Mouse (Mus musculus) forebrain, embryonic 14.5 days (tissue): ENCODE measurements around the gene Elmod3. TPM values are rescaled to one million over a fixed set of nuclear protein-coding genes. Genes with fewer than 3 reads are reported as not detected.

ENCODE experiments used
- ATAC-seq: fragments of 200-750 bp; cut with Nextera tagmentation; 2 replicates; pipeline ENCODE4 v1.8.0; 2017; ENCODE audit warnings: mild to moderate bottlenecking, moderate library complexity
- DNase-seq: peaks from one replicate; pipeline ENCODE4 v3.0.0-alpha.2; 2015; ENCODE audit warnings: low spot score
- H3K27ac ChIP-seq: fragments of 300-500 bp; sonication (generic); 2 replicates; pipeline ENCODE4 v1.5.1; 2014; ENCODE audit warnings: low read depth, mild to moderate bottlenecking, control low read depth, low read length, moderate library complexity
- H3K27me3 ChIP-seq: fragments of 300-500 bp; sonication (generic); replicated peaks from 2 replicates; pipeline ENCODE4 v1.6.1; 2014; ENCODE audit warnings: low read length, control low read depth, mixed read lengths; ENCODE audit not compliant: control insufficient read depth, insufficient read depth
- H3K36me3 ChIP-seq: fragments of 300-500 bp; sonication (generic); 2 replicates; pipeline ENCODE4 v1.6.1; 2014; ENCODE audit warnings: low read length, control low read depth; ENCODE audit not compliant: control insufficient read depth, insufficient read depth
- H3K4me1 ChIP-seq: fragments of 300-500 bp; sonication (generic); 2 replicates; pipeline ENCODE4 v1.6.1; 2014; ENCODE audit warnings: antibody characterized with exemption, low read length, control low read depth; ENCODE audit not compliant: control insufficient read depth, insufficient read depth
- H3K4me2 ChIP-seq: fragments of 300-500 bp; sonication (generic); 2 replicates; pipeline ENCODE4 v1.6.1; 2014; ENCODE audit warnings: mild to moderate bottlenecking, control low read depth, low read length
- H3K4me3 ChIP-seq: fragments of 300-500 bp; sonication (generic); 2 replicates; pipeline ENCODE4 v1.5.1; 2014; ENCODE audit warnings: low read depth, low read length, control low read depth
- H3K9ac ChIP-seq: fragments of 300-500 bp; sonication (generic); 2 replicates; pipeline ENCODE4 v1.6.1; 2014; ENCODE audit warnings: mild to moderate bottlenecking, low read length, control low read depth, moderate library complexity
- H3K9me3 ChIP-seq: fragments of 300-500 bp; sonication (generic); replicated peaks from 2 replicates; pipeline ENCODE4 v1.6.1; 2016; ENCODE audit warnings: low read length, control low read depth, mixed read lengths; ENCODE audit not compliant: control insufficient read depth
- WGBS: fragments of 180-500 bp; shearing (Covaris S2); extraction: QIAGEN DNeasy Blood & Tissue Kit; methylation state at CpG from one replicate; pipeline ENCODE4 v1.1.7; 2014; 5-methylcytosine and 5-hydroxymethylcytosine counted together
- polyA plus RNA-seq: library from polyadenylated mRNA; unstranded; fragments of >200 nt; fragmentation: Nextera tagmentation; extraction: Ambion mirVana; gene quantifications from 2 replicates; pipeline ENCODE4 v1.2.1, GENCODE M21; 2014

Elmod3 gene
- polyA plus RNA-seq, 1 experiment from 2014 or later, result 19.2 TPM

- H3K27ac ChIP-seq, result no peak overlapping the region
- no peak overlapping the region for H3K4me3 ChIP-seq
- peaks cover 20% of the 10 kb centered on the region for H3K4me1 ChIP-seq
- no peak overlapping the region for H3K9ac ChIP-seq
- no peaks in the 10 kb centered on the region for H3K27me3 ChIP-seq
- DNase-seq (no peak), ATAC-seq (no peak)
- 65% methylated on average over 4 of the region's 4 CpGs for WGBS
- no peaks in the 10 kb centered on the region for H3K36me3 ChIP-seq
- H3K9me3 ChIP-seq, result no peaks in the 10 kb centered on the region
- H3K4me2 ChIP-seq, result no peak overlapping the region
Observed at GRCm38 (mm10) chr6:72523222-72523621, 75.0 kb downstream of the Elmod3 start.

GRCm38 (mm10) chr6:72522288-72522687 lies 75.9 kb downstream of the Elmod3 start:
- no peak overlapping the region for H3K4me2 ChIP-seq
- no peaks in the 10 kb centered on the region for H3K36me3 ChIP-seq
- no peak overlapping the region for H3K9ac ChIP-seq
- H3K9me3 ChIP-seq, result no peaks in the 10 kb centered on the region
- peaks cover 20% of the 10 kb centered on the region for H3K4me1 ChIP-seq
- 92% methylated on average over 5 of the region's 5 CpGs for WGBS
- H3K27me3 ChIP-seq, result no peaks in the 10 kb centered on the region
- no peak overlapping the region for H3K4me3 ChIP-seq
- ATAC-seq (no peak), DNase-seq (no peak)
- H3K27ac ChIP-seq, result no peak overlapping the region

GRCm38 (mm10) chr6:72521607-72522006 lies 76.6 kb downstream of the Elmod3 start, which contains the start of gene Sh2d6:
Gene Sh2d6 (minus strand): TSS chr6:72521707.
- Histone ChIP-seq H3K9me3 (no peaks in the 10 kb centered on the region), H3K36me3 (no peaks in the 10 kb centered on the region), H3K27ac (peak within 1 kb of the TSS; percentile 94), H3K4me3 (no peak within 1 kb of the TSS), H3K27me3 (no peaks in the 10 kb centered on the region), H3K9ac (no peak within 1 kb of the TSS), H3K4me2 (no peak within 1 kb of the TSS), H3K4me1 (peaks cover 20% of the 10 kb centered on the region)
- WGBS, result 89% methylated on average over 5 of the region's 5 CpGs
- ATAC-seq (no peak), DNase-seq (no peak)

- ATAC-seq, result no peak
- WGBS, result 94% methylated on average over 5 of the region's 5 CpGs
- no peak overlapping the region for H3K4me3 ChIP-seq
Observed at GRCm38 (mm10) chr6:72520904-72521303, 77.3 kb downstream of the Elmod3 start.

GRCm38 (mm10) chr6:72519892-72520663 lies 78.1 kb downstream of the Elmod3 start:
- DNase-seq (peak; percentile 92), ATAC-seq (peak; percentile 85)
- no peaks in the 10 kb centered on the region for H3K36me3 ChIP-seq
- no peak overlapping the region for H3K4me3 ChIP-seq
- H3K27ac ChIP-seq, result peak overlapping the region; percentile 94
- peaks cover 20% of the 10 kb centered on the region for H3K4me1 ChIP-seq
- WGBS, result 7% methylated on average over 10 of the region's 10 CpGs
- peak overlapping the region; percentile 25; the same call in 1 of the 2 replicates for H3K9ac ChIP-seq
- peak overlapping the region; percentile 23 for H3K4me2 ChIP-seq
- no peaks in the 10 kb centered on the region for H3K9me3 ChIP-seq
- H3K27me3 ChIP-seq, result no peaks in the 10 kb centered on the region

More at GRCm38 (mm10) chr6:72520904-72521303, 77.3 kb downstream of the Elmod3 start:
- H3K4me2 ChIP-seq, result no peak overlapping the region
- peak overlapping the region; percentile 94 for H3K27ac ChIP-seq
- H3K9me3 ChIP-seq, result no peaks in the 10 kb centered on the region
- no peak overlapping the region for H3K9ac ChIP-seq
- H3K36me3 ChIP-seq, result no peaks in the 10 kb centered on the region
- DNase-seq, result no peak
- H3K27me3 ChIP-seq, result no peaks in the 10 kb centered on the region
- peaks cover 20% of the 10 kb centered on the region for H3K4me1 ChIP-seq

- Histone ChIP-seq H3K27ac (peak overlapping the region; percentile 94), H3K9me3 (no peaks in the 10 kb centered on the region), H3K4me1 (peaks cover 20% of the 10 kb centered on the region), H3K4me3 (no peak overlapping the region), H3K4me2 (peak overlapping the region; percentile 23), H3K36me3 (no peaks in the 10 kb centered on the region), H3K9ac (no peak overlapping the region), H3K27me3 (no peaks in the 10 kb centered on the region)
- ATAC-seq, result peak; percentile 42
- WGBS, result 26% methylated on average over 8 of the region's 8 CpGs
- no peak for DNase-seq
Observed at GRCm38 (mm10) chr6:72519303-72519702, 78.9 kb downstream of the Elmod3 start.

- Histone ChIP-seq H3K9ac (no peak overlapping the region), H3K4me3 (no peak overlapping the region), H3K4me1 (peaks cover 21% of the 10 kb centered on the region), H3K9me3 (no peaks in the 10 kb centered on the region), H3K4me2 (peak overlapping the region; percentile 23; the same call in 1 of the 2 replicates), H3K36me3 (no peaks in the 10 kb centered on the region), H3K27me3 (no peaks in the 10 kb centered on the region), H3K27ac (peak overlapping the region; percentile 94)
- ATAC-seq (no peak; the same call in 1 of the 2 replicates), DNase-seq (no peak)
- WGBS, result 79% methylated on average over 1 of the region's 1 CpGs
Observed at GRCm38 (mm10) chr6:72518842-72519241, 79.4 kb downstream of the Elmod3 start.
